Mouse (Mus musculus) embryonic fibroblast, embryonic 13.5 days (primary cell): Measurements from ENCODE around the gene Galnt18. TPM values are rescaled to one million over a fixed set of nuclear protein-coding genes. Genes with fewer than 3 reads are reported as not detected.

Experiments used
- H3K27ac ChIP-seq: 2 replicates; pipeline ENCODE4 v1.5.1; 2012; ENCODE audit warnings: low read length, control low read depth, inconsistent platforms; ENCODE audit not compliant: insufficient read depth
- H3K4me1 ChIP-seq: 2 replicates; pipeline ENCODE4 v1.6.1; 2011; ENCODE audit warnings: low read length; ENCODE audit not compliant: control insufficient read depth, insufficient read depth
- H3K4me3 ChIP-seq: 2 replicates; pipeline ENCODE4 v1.5.1; 2011; ENCODE audit warnings: mild to moderate bottlenecking, control low read depth, low read length; ENCODE audit not compliant: insufficient read depth
- CTCF ChIP-seq: IDR thresholded peaks from 2 replicates; pipeline ENCODE4 v1.5.1; 2011; ENCODE audit warnings: mild to moderate bottlenecking, control low read depth, low read length, moderate library complexity, borderline replicate concordance; ENCODE audit not compliant: insufficient read depth
- POLR2A ChIP-seq: IDR thresholded peaks from 2 replicates; pipeline ENCODE4 v1.6.1; 2011; ENCODE audit warnings: low read depth, mild to moderate bottlenecking, control low read depth, low read length, moderate library complexity
- polyA plus RNA-seq: library from polyadenylated mRNA; stranded (reverse); fragments of >200 nt; gene quantifications from 2 replicates; pipeline ENCODE4 v1.2.4, GENCODE M21; 2011; ENCODE audit warnings: low read depth; ENCODE audit not compliant: missing spikeins, insufficient read length

Galnt18 gene
- polyA plus RNA-seq, 1 experiment = 62.9 TPM

DNA sequence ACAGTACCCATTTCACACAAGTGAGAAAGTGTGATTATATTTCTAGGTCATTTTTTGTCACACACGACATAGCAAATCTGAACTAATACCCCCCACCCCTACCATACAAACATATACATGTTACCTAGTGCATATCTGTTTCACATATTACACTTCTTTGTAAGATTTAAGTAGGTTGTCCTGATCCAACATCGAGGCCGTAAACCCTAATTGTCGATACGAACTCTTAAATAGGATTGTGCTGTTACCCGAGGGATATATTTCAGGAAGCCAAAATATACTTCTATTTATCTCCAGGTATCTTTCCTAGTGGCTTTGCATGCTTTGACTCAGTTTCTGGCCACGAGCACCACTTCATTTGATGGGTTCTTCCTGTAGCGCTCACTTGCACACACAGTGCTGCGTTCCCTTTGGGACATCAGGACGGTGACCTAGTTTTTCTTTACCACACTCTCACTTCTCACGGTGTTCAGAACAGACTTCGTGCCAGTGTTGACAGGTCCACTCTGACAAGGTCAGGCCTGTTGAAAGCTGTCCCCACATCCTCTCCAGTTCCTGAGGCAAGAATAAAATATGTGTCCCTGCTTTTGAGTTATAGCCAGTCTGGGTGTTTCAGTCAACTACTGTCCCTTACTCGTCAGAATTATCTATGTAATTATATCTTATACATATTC, 17.7 kb upstream of the Galnt18 start:
- H3K4me3 ChIP-seq = no peak overlapping the region
- TF ChIP-seq POLR2A (no peak), CTCF (no peak)
- H3K4me1 ChIP-seq = no peaks in the 10 kb centered on the region
- H3K27ac ChIP-seq = no peak overlapping the region

DNA sequence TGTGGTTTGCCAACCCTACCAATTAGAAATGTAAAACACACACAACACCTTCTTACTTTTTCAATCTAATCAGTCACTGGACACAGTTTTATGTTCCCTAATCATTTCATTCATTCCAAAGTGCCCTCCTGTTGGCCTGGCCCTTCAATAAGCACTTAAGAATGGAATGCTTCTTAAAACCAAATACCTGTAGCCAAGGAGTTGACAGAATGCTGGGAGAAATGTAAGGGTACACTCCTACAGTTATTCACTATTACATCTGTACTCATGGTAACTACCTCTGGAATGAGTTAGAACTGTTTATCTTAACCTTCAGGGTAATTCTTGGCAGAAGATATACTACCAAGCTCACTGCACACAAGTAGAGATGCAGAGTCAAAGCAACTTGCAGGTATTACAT, 15.3 kb upstream of the Galnt18 start:
- Histone ChIP-seq H3K4me3 (no peak overlapping the region), H3K4me1 (no peaks in the 10 kb centered on the region), H3K27ac (no peak overlapping the region)
- TF ChIP-seq POLR2A = no peak
- TF ChIP-seq CTCF = no peak

GRCm38 (mm10) chr7:111792154-111792553, 12.4 kb upstream of the Galnt18 start:
- Histone ChIP-seq H3K4me1 (no peaks in the 10 kb centered on the region), H3K27ac (no peak overlapping the region), H3K4me3 (no peak overlapping the region)
- TF ChIP-seq POLR2A = no peak
- no peak for TF ChIP-seq CTCF

DNA sequence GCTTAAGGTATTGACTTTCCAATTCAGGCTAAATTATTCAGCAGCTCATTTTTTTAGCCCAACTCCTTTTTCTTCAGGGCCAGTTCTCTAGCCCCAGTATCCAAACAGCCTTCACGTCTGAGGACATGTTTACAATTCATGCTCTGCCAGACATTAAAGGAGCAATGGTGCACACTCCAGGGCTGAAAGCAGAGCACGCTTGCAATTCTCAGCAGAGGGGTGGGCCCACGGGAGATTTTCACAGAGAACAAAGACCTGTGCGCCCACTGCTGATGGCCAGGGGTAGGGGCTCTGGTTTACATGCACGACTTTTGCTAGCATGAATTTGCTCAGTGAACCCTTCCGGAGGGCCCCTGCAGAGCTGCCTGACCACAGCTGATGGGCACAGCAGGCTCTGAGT, 11.6 kb upstream of the Galnt18 start:
- Histone ChIP-seq H3K27ac (no peak overlapping the region), H3K4me1 (no peaks in the 10 kb centered on the region), H3K4me3 (no peak overlapping the region)
- TF ChIP-seq POLR2A = no peak
- no peak for TF ChIP-seq CTCF

- TF ChIP-seq POLR2A (no peak), CTCF (no peak)
- Histone ChIP-seq H3K4me3 (no peak overlapping the region), H3K27ac (no peak overlapping the region), H3K4me1 (0 out of 2 replicates have a peak, but pooled peaks cover 2% of the 10 kb centered on the region)
Observed at GRCm38 (mm10) chr7:111787921-111788320, 8.1 kb upstream of the Galnt18 start.

- no peak overlapping the region for H3K4me3 ChIP-seq
- no peak overlapping the region for H3K27ac ChIP-seq
- 0 out of 2 replicates have a peak, but pooled peaks cover 4% of the 10 kb centered on the region for H3K4me1 ChIP-seq
- no peak for TF ChIP-seq CTCF
- TF ChIP-seq POLR2A = no peak
Observed at GRCm38 (mm10) chr7:111785478-111785877, 5.7 kb upstream of the Galnt18 start.

GRCm38 (mm10) chr7:111782126-111782525, 2.3 kb upstream of the Galnt18 start:
- peak; percentile 63; the same call in 1 of the 2 replicates for TF ChIP-seq CTCF
- no peak for TF ChIP-seq POLR2A
- H3K4me1 ChIP-seq = 0 out of 2 replicates have a peak, but pooled peaks cover 4% of the 10 kb centered on the region
- H3K4me3 ChIP-seq = no peak overlapping the region
- no peak overlapping the region for H3K27ac ChIP-seq

- 0 out of 2 replicates have a peak, but pooled peaks cover 4% of the 10 kb centered on the region for H3K4me1 ChIP-seq
- TF ChIP-seq POLR2A = no peak
- no peak overlapping the region for H3K27ac ChIP-seq
- H3K4me3 ChIP-seq = no peak overlapping the region
Observed at GRCm38 (mm10) chr7:111781316-111781715, 1.5 kb upstream of the Galnt18 start.

DNA sequence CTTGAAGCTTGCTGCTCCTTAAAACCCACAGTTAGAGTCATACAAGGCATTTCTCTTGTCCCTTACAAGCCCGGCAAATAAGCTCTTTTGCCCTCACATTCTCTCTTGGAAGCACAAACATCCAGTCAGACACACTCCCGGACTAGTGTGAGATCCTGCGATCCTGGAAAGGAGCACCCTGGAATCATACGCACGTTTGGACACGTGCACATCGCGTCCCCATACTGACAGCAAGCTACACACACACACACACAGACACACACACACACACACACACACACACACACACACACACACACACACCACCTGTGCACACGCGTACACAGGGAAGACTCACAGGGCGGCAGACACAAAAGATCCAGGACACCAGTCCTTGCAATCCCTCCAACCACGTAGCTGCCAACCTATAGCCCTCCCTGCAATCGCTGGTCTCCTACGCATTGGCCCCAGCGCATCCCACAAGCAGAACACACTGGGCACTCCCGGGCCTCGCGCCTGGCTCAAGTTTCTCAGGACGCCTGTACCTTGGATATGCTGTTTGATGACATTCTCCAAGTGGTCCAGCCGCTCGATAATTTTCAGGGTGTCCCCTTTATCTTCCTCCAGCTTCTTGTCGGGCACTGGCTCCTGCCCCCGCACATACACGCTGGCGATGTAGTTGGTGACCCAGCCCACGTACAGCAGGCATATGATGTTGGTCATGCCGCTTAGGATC, 831 bp downstream of the Galnt18 start:
- Histone ChIP-seq H3K4me3 (peak overlapping the region; percentile 46), H3K4me1 (0 out of 2 replicates have a peak, but pooled peaks cover 4% of the 10 kb centered on the region), H3K27ac (no peak overlapping the region)
- TF ChIP-seq POLR2A (peak; percentile 48; the same call in 1 of the 2 replicates), CTCF (no peak)

- no peak overlapping the region for H3K27ac ChIP-seq
- 0 out of 2 replicates have a peak, but pooled peaks cover 4% of the 10 kb centered on the region for H3K4me1 ChIP-seq
- no peak for TF ChIP-seq POLR2A
- no peak for TF ChIP-seq CTCF
- peak overlapping the region; percentile 46 for H3K4me3 ChIP-seq
Observed at GRCm38 (mm10) chr7:111778212-111778611, 1.6 kb downstream of the Galnt18 start.
